Comparison of ENCODE assay signal across 18 mouse cellular contexts in genomic region chr1:42876463-42877093, GRCm38 (mm10). TPM values are rescaled to one million over a fixed set of nuclear protein-coding genes. Genes with fewer than 3 reads are reported as not detected.
DNase-seq lines count a peak whose midpoint lies in the region; ATAC-seq lines count a peak whose summit lies in the region.
"Had no signal": no experiment of that assay in that cellular context is flagged by ENCODE, and none has a peak within 500 bp of the region (broad histone marks: within the 10 kb centered on the region; RNA-seq: fewer than 3 reads in every experiment).

No protein-coding gene starts in this region.

- no peaks in the 10 kb centered on the region for H3K36me3 ChIP-seq in hindbrain, embryonic 11.5 days (ENCODE audit: control insufficient read depth, insufficient read depth, low read length)
- no peaks in the 10 kb centered on the region for H3K36me3 ChIP-seq in midbrain, embryonic 11.5 days (ENCODE audit: control insufficient read depth, insufficient read depth, low read length)
- H3K36me3 ChIP-seq in neural tube, embryonic 14.5 days (ENCODE audit: control insufficient read depth, insufficient read depth, low read length): no peaks in the 10 kb centered on the region

- peak; percentile 93 for ATAC-seq in hindbrain, embryonic 11.5 days (ENCODE audit: low FRiP score)
- ATAC-seq in midbrain, embryonic 11.5 days (ENCODE audit: low FRiP score): peak; percentile 92
- ATAC-seq in neural tube, embryonic 14.5 days (ENCODE audit: low read depth): peak; percentile 75; the same call in 1 of the 2 replicates
- ATAC-seq: intestine, embryonic 16.5 days had no signal

- no peak overlapping the region for H3K4me3 ChIP-seq in hindbrain, embryonic 11.5 days (ENCODE audit: low read depth, low read length)
- no peak overlapping the region for H3K4me3 ChIP-seq in midbrain, embryonic 11.5 days (ENCODE audit: low read depth, low read length)
- H3K4me3 ChIP-seq in neural tube, embryonic 14.5 days (ENCODE audit: low read depth, low read length): no peak overlapping the region
- H3K4me3 ChIP-seq: heart, embryonic 10.5 days had no signal

- H3K27me3 ChIP-seq in hindbrain, embryonic 11.5 days (ENCODE audit: control insufficient read depth, insufficient read depth, low read length): no peaks in the 10 kb centered on the region
- H3K27me3 ChIP-seq in midbrain, embryonic 11.5 days (ENCODE audit: control insufficient read depth, insufficient read depth, low read length): no peaks in the 10 kb centered on the region
- H3K27me3 ChIP-seq in neural tube, embryonic 14.5 days (ENCODE audit: control insufficient read depth, insufficient read depth, low read length): no peaks in the 10 kb centered on the region
- H3K27me3 ChIP-seq: CH12.LX had no signal

- no peak overlapping the region for H3K4me2 ChIP-seq in hindbrain, embryonic 11.5 days (replicated peaks; ENCODE audit: low read depth, low read length)
- H3K4me2 ChIP-seq in midbrain, embryonic 11.5 days: no peak overlapping the region
- H3K4me2 ChIP-seq in neural tube, embryonic 14.5 days (ENCODE audit: low read depth, low read length): peak overlapping the region; percentile 36; the same call in 1 of the 2 replicates
- H3K4me2 ChIP-seq: liver, embryonic 11.5 days had no signal

- intact Hi-C loops in heart, postnatal 10 days (cut with DNase I): no loop called here

- 73% methylated on average over 4 of the region's 4 CpGs for WGBS in hindbrain, embryonic 11.5 days
- 73% methylated on average over 4 of the region's 4 CpGs for WGBS in midbrain, embryonic 11.5 days
- 33% methylated on average over 4 of the region's 4 CpGs for WGBS in neural tube, embryonic 14.5 days

- no peaks in the 10 kb centered on the region for H3K9me3 ChIP-seq in hindbrain, embryonic 11.5 days (ENCODE audit: control insufficient read depth, low read length)
- no peaks in the 10 kb centered on the region for H3K9me3 ChIP-seq in midbrain, embryonic 11.5 days (ENCODE audit: control insufficient read depth, low read length)
- H3K9me3 ChIP-seq in neural tube, embryonic 14.5 days (ENCODE audit: control insufficient read depth, low read length): no peaks in the 10 kb centered on the region
- H3K9me3 ChIP-seq: heart, embryonic 10.5 days had no signal

- DNase-seq in embryo, embryonic 11 days: peak; percentile 29
- DNase-seq in embryo, embryonic 10 days (ENCODE audit: low spot score): no peak
- peak; percentile 46 for DNase-seq in hindbrain, embryonic 11.5 days (ENCODE audit: low spot score)
- DNase-seq in midbrain, embryonic 11.5 days (ENCODE audit: low spot score, missing footprints): peak; percentile 85
- DNase-seq in left cerebral cortex, adult 9 months (ENCODE audit: low spot score in 2 of 2): no peak
- DNase-seq in heart, postnatal 10 days: no peak
- no peak for DNase-seq in testis, postnatal 10 days (ENCODE audit: low spot score)
- DNase-seq: adrenal gland, postnatal 14 days; cerebellum, adult 9-11 months; kidney, postnatal 14 days; left cerebral cortex, postnatal 4 days; lung, postnatal 10 days; thymus, postnatal 4 days had no signal

- H3K9ac ChIP-seq in hindbrain, embryonic 11.5 days (ENCODE audit: low read depth, low read length): peak overlapping the region; percentile 16; the same call in 1 of the 2 replicates
- peak overlapping the region; percentile 12; the same call in 1 of the 2 replicates for H3K9ac ChIP-seq in midbrain, embryonic 11.5 days (ENCODE audit: low read length)
- H3K9ac ChIP-seq in neural tube, embryonic 14.5 days (replicated peaks; ENCODE audit: low read depth, low read length): no peak overlapping the region

- H3K27ac ChIP-seq in hindbrain, embryonic 11.5 days (ENCODE audit: low read depth, low read length): peak overlapping the region; percentile 79
- peak overlapping the region; percentile 62 for H3K27ac ChIP-seq in midbrain, embryonic 11.5 days (ENCODE audit: low read depth, low read length)
- peak overlapping the region; percentile 66 for H3K27ac ChIP-seq in neural tube, embryonic 14.5 days (ENCODE audit: low read depth, low read length)
- H3K27ac ChIP-seq: heart, embryonic 10.5 days had no signal

- H3K4me1 ChIP-seq in hindbrain, embryonic 11.5 days (replicated peaks; ENCODE audit: control insufficient read depth, insufficient read depth, low read length): no peaks in the 10 kb centered on the region
- peaks cover 6% of the 10 kb centered on the region for H3K4me1 ChIP-seq in midbrain, embryonic 11.5 days (ENCODE audit: control insufficient read depth, insufficient read depth, low read length)
- H3K4me1 ChIP-seq in neural tube, embryonic 14.5 days (ENCODE audit: control insufficient read depth, insufficient read depth, low read length): peaks cover 15% of the 10 kb centered on the region

RNA-seq across cellular contexts. Expression of gene Mrps9, which starts 25.5 kb away (rescaled TPM):
- 56.5 TPM in 2 replicates for polyA plus RNA-seq in hindbrain, embryonic 11.5 days (2014; fragmentation: Nextera tagmentation; extraction: Ambion mirVana)
- 57.4 and 58.3 TPM in 2 replicates for polyA plus RNA-seq in midbrain, embryonic 11.5 days (2014; fragmentation: Nextera tagmentation; extraction: Ambion mirVana)
- 35.8 and 41.4 TPM in 2 replicates for polyA plus RNA-seq in neural tube, embryonic 14.5 days (2014; fragmentation: Nextera tagmentation; extraction: Ambion mirVana)
- 10 to 100 TPM; 92.7 to 96.9 TPM for total RNA-seq in heart, postnatal 10 days (2021)

Comparison
In these comparisons a context has a peak if more than half of its experiments do, and no peak if none do; other contexts are left out.
1. DNase-seq: peak in embryo, embryonic 11 days (single experiment), hindbrain, embryonic 11.5 days (single experiment) and midbrain, embryonic 11.5 days (single experiment); none in embryo, embryonic 10 days (single experiment), left cerebral cortex, adult 9 months (0 of 2), heart, postnatal 10 days (0 of 2) and testis, postnatal 10 days (single experiment).
2. Peak in every context shown above with its lines, with median percentiles within 50 percentile points of each other: ATAC-seq and H3K27ac ChIP-seq.